Mouse (Mus musculus) midbrain, embryonic 10.5 days (tissue): ENCODE measurements around the gene Ercc1. TPM values are rescaled to one million over a fixed set of nuclear protein-coding genes. Genes with fewer than 3 reads are reported as not detected.

ENCODE experiments used
- DNase-seq: peaks from one replicate; pipeline ENCODE4 v3.0.0-alpha.2; 2017; ENCODE audit warnings: low spot score
- H3K27ac ChIP-seq: fragments of 300-500 bp; sonication (generic); replicated peaks from 2 replicates; pipeline ENCODE4 v1.5.1; 2016; ENCODE audit warnings: mild to moderate bottlenecking
- H3K27me3 ChIP-seq: fragments of 300-500 bp; sonication (generic); 2 replicates; pipeline ENCODE4 v1.6.1; 2016; ENCODE audit warnings: low read depth, mild to moderate bottlenecking; ENCODE audit not compliant: poor library complexity, severe bottlenecking
- H3K36me3 ChIP-seq: fragments of 300-500 bp; sonication (generic); 2 replicates; pipeline ENCODE4 v1.6.1; 2016; ENCODE audit warnings: mild to moderate bottlenecking, moderate library complexity
- H3K4me1 ChIP-seq: fragments of 300-500 bp; sonication (generic); 2 replicates; pipeline ENCODE4 v1.6.1; 2016
- H3K4me3 ChIP-seq: fragments of 300-500 bp; sonication (generic); 2 replicates; pipeline ENCODE4 v1.5.1; 2016; ENCODE audit warnings: mild to moderate bottlenecking, moderate library complexity
- H3K9me3 ChIP-seq: fragments of 300-500 bp; sonication (generic); replicated peaks from 2 replicates; pipeline ENCODE4 v1.6.1; 2016; ENCODE audit warnings: mild to moderate bottlenecking
- WGBS: fragments of 180-500 bp; shearing (Covaris S2); methylation state at CpG from one replicate; pipeline ENCODE4 v1.1.7; 2016; 5-methylcytosine and 5-hydroxymethylcytosine counted together
- polyA plus RNA-seq: library from polyadenylated mRNA; unstranded; fragments of >200 nt; fragmentation: Nextera tagmentation; extraction: Ambion mirVana; gene quantifications from 2 replicates; pipeline ENCODE4 v1.2.1, GENCODE M21; 2016

Gene Ercc1
- polyA plus RNA-seq, 1 experiment from 2014 or later = 118 TPM

GRCm38 (mm10) chr7:19305413-19305735, 39.2 kb upstream of the Ercc1 start:
- no peak for DNase-seq
- Histone ChIP-seq H3K4me1 (peaks cover 63% of the 10 kb centered on the region), H3K27ac (no peak overlapping the region), H3K27me3 (peaks cover 75% of the 10 kb centered on the region), H3K9me3 (no peaks in the 10 kb centered on the region), H3K4me3 (peak overlapping the region; percentile 49), H3K36me3 (no peaks in the 10 kb centered on the region)
- 5% methylated on average over 6 of the region's 6 CpGs for WGBS

GRCm38 (mm10) chr7:19305796-19306765, 38.5 kb upstream of the Ercc1 start:
- H3K4me3 ChIP-seq = peak overlapping the region; percentile 16; the same call in 1 of the 2 replicates
- H3K36me3 ChIP-seq = no peaks in the 10 kb centered on the region
- peaks cover 75% of the 10 kb centered on the region for H3K27me3 ChIP-seq
- no peak for DNase-seq
- peaks cover 64% of the 10 kb centered on the region for H3K4me1 ChIP-seq
- no peaks in the 10 kb centered on the region for H3K9me3 ChIP-seq
- WGBS = 52% methylated on average over 16 of the region's 16 CpGs
- no peak overlapping the region for H3K27ac ChIP-seq

DNA sequence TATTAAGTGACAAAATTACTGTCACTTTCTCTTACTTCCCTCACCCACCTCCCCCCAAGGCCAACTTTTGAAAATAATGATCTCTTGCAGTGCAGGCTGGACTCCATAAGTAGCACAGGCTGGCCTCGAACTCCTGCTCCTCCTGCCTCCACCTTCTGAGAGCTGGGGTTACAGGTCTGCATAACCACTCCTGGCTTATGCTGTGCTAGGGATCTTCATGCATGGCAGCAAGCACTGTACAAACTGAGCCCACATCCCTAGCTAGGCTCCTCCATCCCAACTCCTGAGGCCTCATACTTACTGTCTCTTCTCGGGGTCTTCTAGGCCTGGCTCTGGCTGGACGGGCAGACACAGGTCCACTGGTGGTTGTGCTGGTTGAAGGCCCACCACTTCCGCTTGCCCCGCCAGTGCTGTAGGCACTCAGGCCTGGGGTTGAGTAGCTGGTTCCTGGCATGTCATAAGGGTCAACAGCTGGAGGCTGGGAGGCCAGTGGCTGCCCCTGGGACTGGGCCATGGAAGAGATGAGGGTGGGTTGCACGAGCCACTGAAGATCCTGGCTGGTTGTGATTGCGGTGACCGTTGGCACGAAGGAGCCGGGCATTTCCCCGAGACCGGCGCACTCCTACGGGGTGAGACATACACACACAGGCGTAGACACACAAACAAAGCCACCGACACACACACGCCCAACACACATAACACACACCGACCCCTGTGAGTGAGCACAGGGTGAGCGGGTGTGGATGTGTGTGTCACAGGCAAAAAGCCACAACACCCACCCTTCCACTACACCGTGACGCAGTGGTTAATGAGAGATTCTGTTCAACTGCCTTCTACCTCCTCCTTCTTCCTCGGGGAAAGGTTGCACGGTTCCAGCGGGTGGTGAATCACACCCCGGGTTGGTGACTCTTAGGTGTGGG, 37.5 kb upstream of the Ercc1 start:
- Histone ChIP-seq H3K4me1 (peaks cover 56% of the 10 kb centered on the region), H3K36me3 (no peaks in the 10 kb centered on the region), H3K9me3 (no peaks in the 10 kb centered on the region), H3K27me3 (peaks cover 74% of the 10 kb centered on the region), H3K27ac (no peak overlapping the region), H3K4me3 (peak overlapping the region; percentile 80)
- DNase-seq = no peak
- 68% methylated on average over 25 of the region's 25 CpGs for WGBS

DNA sequence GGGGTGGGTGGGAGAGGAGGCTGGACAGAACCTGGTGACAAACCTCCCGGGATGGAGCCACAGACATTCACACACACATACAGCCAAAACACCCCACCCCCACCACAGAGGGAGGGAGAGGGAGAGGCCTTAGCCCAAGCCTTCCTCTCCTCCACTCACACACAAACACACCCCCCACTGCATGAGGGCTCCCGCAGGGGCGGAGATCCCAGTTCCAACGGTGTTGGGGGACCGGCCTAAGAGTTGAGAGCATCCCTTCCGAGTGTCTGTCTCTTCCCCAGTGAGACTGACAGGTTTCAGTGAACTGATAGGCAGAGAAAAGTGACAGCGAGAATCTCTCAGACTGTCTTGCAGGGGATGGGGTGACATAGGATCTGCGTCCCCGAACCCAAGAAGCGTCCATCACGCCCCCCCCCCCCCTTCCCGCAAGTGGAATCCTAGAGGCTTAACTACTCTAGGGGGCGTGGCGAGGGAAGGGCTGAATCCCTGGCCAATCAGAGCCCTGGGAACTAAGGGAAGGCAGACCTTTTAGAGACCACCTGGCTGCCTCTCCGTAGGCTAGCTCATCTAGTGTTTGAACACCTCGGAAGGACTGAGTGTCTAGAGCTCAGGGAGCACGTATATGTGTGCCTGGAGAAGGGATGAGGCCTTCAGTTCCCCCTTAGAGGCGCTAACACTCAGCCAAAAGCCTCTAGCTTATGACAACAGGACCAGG, 36.7 kb upstream of the Ercc1 start:
- H3K27ac ChIP-seq = peak overlapping the region; percentile 47
- no peaks in the 10 kb centered on the region for H3K9me3 ChIP-seq
- H3K4me1 ChIP-seq = peaks cover 52% of the 10 kb centered on the region
- H3K27me3 ChIP-seq = peaks cover 68% of the 10 kb centered on the region
- peak overlapping the region; percentile 80 for H3K4me3 ChIP-seq
- no peaks in the 10 kb centered on the region for H3K36me3 ChIP-seq
- DNase-seq = peak; percentile 59
- WGBS = 2% methylated on average over 18 of the region's 18 CpGs

- peak; percentile 98 for DNase-seq
- H3K27me3 ChIP-seq = peaks cover 67% of the 10 kb centered on the region
- H3K9me3 ChIP-seq = no peaks in the 10 kb centered on the region
- H3K4me1 ChIP-seq = peaks cover 49% of the 10 kb centered on the region
- no peaks in the 10 kb centered on the region for H3K36me3 ChIP-seq
- peak overlapping the region; percentile 80 for H3K4me3 ChIP-seq
- under 1% methylated on average over 58 of the region's 58 CpGs for WGBS
- H3K27ac ChIP-seq = peak overlapping the region; percentile 47
Observed at GRCm38 (mm10) chr7:19308454-19309277, 35.9 kb upstream of the Ercc1 start.

- DNase-seq = peak; percentile 40
- no peaks in the 10 kb centered on the region for H3K9me3 ChIP-seq
- no peak overlapping the region for H3K27ac ChIP-seq
- peak overlapping the region; percentile 80 for H3K4me3 ChIP-seq
- peaks cover 67% of the 10 kb centered on the region for H3K27me3 ChIP-seq
- H3K36me3 ChIP-seq = no peaks in the 10 kb centered on the region
- H3K4me1 ChIP-seq = peaks cover 42% of the 10 kb centered on the region
- 2% methylated on average over 48 of the region's 48 CpGs for WGBS
Observed at GRCm38 (mm10) chr7:19309278-19309883, 35.2 kb upstream of the Ercc1 start.

DNA sequence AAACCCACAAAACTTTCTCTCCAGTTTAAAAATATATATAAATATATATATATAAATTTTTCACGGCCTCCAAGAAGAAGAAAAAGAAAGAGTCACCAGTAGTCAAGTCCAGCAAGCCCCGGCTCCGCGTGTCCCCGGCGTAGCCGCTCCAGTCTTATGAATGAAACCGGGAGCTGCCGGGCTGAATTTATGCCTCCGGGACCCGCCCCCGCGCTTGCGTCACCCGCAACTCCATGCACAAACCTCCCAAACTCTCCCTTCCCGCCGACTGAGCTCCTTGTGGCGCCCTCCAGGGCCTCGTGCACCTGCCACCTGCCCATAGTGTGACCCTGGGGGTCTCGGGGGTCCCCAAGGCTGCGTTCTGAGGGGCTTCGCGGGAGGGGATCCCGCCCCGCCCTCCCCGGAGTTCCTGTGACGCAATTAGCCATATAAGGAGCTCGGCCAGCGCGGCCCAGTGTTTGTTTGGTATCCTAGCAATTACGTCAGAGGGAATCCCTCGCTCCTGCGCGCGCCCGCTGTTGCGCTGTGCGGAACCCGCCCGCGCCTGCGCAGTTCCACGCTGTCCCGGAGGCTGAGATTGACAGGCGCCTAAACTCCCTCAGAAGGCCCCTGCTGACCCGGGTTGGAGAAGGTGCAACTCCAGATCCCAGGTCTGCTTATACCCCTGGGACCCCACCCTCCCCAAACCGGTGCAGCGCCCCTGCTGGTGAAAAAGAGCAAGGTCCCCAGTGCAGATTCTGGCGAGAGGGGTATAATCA, 34.5 kb upstream of the Ercc1 start, which contains the start of gene Fosb:
Gene Fosb, minus strand, starts transcription at position 168 of the 758 bp plus-strand sequence.
- peak; percentile 95 for DNase-seq
- peaks cover 67% of the 10 kb centered on the region for H3K27me3 ChIP-seq
- H3K9me3 ChIP-seq = no peaks in the 10 kb centered on the region
- peaks cover 35% of the 10 kb centered on the region for H3K4me1 ChIP-seq
- peak within 1 kb of the TSS; percentile 47 for H3K27ac ChIP-seq
- under 1% methylated on average over 49 of the region's 49 CpGs for WGBS
- H3K36me3 ChIP-seq = no peaks in the 10 kb centered on the region
- peak within 1 kb of the TSS; percentile 80 for H3K4me3 ChIP-seq

- 32% methylated on average over 4 of the region's 4 CpGs for WGBS
- DNase-seq = no peak
- no peaks in the 10 kb centered on the region for H3K9me3 ChIP-seq
- no peak overlapping the region for H3K27ac ChIP-seq
- no peak overlapping the region for H3K4me3 ChIP-seq
- no peaks in the 10 kb centered on the region for H3K36me3 ChIP-seq
- peaks cover 62% of the 10 kb centered on the region for H3K27me3 ChIP-seq
- peaks cover 42% of the 10 kb centered on the region for H3K4me1 ChIP-seq
Observed at GRCm38 (mm10) chr7:19311991-19312390, 32.6 kb upstream of the Ercc1 start.

DNA sequence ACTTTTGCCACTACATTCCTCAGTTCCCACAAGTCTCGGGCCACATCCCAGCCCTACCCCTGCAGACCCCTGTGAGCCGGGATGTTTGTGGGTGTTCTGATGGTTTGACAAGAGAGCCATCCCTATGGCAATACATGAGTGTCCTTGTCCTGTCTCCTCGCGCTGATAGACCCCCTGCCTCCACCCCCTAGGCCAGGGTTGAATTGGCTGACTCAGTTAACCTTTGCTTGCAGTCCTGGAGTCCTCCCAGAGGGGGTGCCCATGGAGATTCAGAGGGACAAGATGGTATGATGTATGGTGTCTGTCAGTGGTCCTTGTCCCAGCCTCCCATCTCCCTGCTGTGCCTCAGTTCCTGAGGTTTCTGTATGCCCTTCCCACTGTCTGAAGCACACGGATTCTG, 30.5 kb upstream of the Ercc1 start:
- H3K27ac ChIP-seq = no peak overlapping the region
- H3K36me3 ChIP-seq = no peaks in the 10 kb centered on the region
- H3K9me3 ChIP-seq = no peaks in the 10 kb centered on the region
- 62% methylated on average over 5 of the region's 5 CpGs for WGBS
- H3K4me1 ChIP-seq = peaks cover 27% of the 10 kb centered on the region
- no peak for DNase-seq
- peaks cover 71% of the 10 kb centered on the region for H3K27me3 ChIP-seq
- no peak overlapping the region for H3K4me3 ChIP-seq

DNA sequence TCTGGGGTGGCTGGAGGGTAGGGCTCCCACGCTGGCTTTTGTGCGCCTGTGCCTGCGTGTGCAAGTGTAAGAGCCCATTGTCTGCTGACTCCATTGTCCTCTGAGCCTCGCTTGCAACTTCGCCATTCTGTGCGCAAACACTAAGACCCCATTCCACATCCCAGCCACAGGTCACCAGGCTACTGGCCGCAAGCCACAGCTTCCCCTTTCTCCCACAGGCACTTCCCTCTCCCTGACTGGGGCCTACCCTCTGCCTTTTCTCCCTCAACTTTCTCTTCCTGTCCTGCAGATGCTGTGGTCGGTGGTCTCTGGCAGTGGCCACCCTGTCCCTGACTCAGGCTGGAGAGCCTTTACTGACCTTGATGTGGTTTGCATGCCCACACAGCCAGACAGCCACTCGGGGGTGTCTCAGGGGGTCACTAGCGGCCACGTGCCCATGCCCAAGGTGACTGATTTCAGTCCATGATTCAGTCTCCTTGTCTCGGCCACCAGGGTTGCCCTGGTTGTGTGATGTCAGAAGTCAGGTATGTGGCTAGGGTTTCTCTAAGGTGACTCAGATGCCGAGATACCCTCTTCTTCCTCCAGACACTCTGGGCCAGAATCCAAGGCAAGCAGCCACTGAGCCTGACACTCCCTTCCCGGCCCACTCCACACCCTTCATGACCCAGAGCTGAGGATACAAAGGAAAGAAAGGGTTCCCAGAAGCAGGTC, 28.0 kb upstream of the Ercc1 start:
- no peaks in the 10 kb centered on the region for H3K9me3 ChIP-seq
- DNase-seq = peak; percentile 28
- peaks cover 37% of the 10 kb centered on the region for H3K4me1 ChIP-seq
- WGBS = 48% methylated on average over 14 of the region's 14 CpGs
- peak overlapping the region; percentile 80 for H3K27ac ChIP-seq
- H3K27me3 ChIP-seq = peaks cover 70% of the 10 kb centered on the region
- no peaks in the 10 kb centered on the region for H3K36me3 ChIP-seq
- peak overlapping the region; percentile 11; the same call in 1 of the 2 replicates for H3K4me3 ChIP-seq
